Mouse (Mus musculus) 3T3-L1 (cell line): ENCODE data around the gene Aldh16a1.
"Not testable (repeated sequence)": the region's sequence is repeated elsewhere in the genome, so short reads cannot be mapped to it uniquely, and the experiment has no call there.

ENCODE experiments used
- DNase-seq: peaks from one replicate; pipeline ENCODE4 v3.0.0-alpha.2; 2015; ENCODE audit warnings: low read depth, low spot score

Aldh16a1 gene

GRCm38 (mm10) chr7:45134544-45135026, 19.8 kb downstream of the Aldh16a1 start:
- DNase-seq, result peak; percentile 27

GRCm38 (mm10) chr7:45133446-45134159, 20.8 kb downstream of the Aldh16a1 start:
- DNase-seq, result no peak

- DNase-seq, result no peak
Observed at GRCm38 (mm10) chr7:45131850-45132249, 22.5 kb downstream of the Aldh16a1 start.

GRCm38 (mm10) chr7:45129776-45130512, 24.4 kb downstream of the Aldh16a1 start:
- DNase-seq, result no peak

GRCm38 (mm10) chr7:45129318-45129717, 25.1 kb downstream of the Aldh16a1 start:
- DNase-seq, result peak; percentile 73

GRCm38 (mm10) chr7:45128624-45129246, 25.6 kb downstream of the Aldh16a1 start, which contains the start of gene Rpl13a:
Gene Rpl13a, minus strand, starts transcription at chr7:45128761.
- DNase-seq, result peak; percentile 98

- DNase-seq, result peak; percentile 22
Observed at GRCm38 (mm10) chr7:45127700-45128224, 26.6 kb downstream of the Aldh16a1 start.

GRCm38 (mm10) chr7:45126844-45127699, 27.3 kb downstream of the Aldh16a1 start:
- DNase-seq, result peak; percentile 42

- no peak for DNase-seq
Observed at GRCm38 (mm10) chr7:45126147-45126843, 28.1 kb downstream of the Aldh16a1 start.

- DNase-seq, result not testable (repeated sequence)
Observed at GRCm38 (mm10) chr7:45125649-45126048, 28.7 kb downstream of the Aldh16a1 start.

- DNase-seq, result peak; percentile 76
Observed at GRCm38 (mm10) chr7:45125144-45125600, 29.2 kb downstream of the Aldh16a1 start.

- DNase-seq, result peak; percentile 99
Observed at GRCm38 (mm10) chr7:45124224-45125143, 29.9 kb downstream of the Aldh16a1 start, which contains the start of gene Rps11. Gene Rps11, minus strand, starts transcription at chr7:45124439.

GRCm38 (mm10) chr7:45123186-45123570, 31.2 kb downstream of the Aldh16a1 start:
- peak; percentile 64 for DNase-seq

GRCm38 (mm10) chr7:45122561-45123185, 31.7 kb downstream of the Aldh16a1 start:
- no peak for DNase-seq

- no peak for DNase-seq
Observed at GRCm38 (mm10) chr7:45121966-45122365, 32.4 kb downstream of the Aldh16a1 start.

GRCm38 (mm10) chr7:45121404-45121803, 33.0 kb downstream of the Aldh16a1 start:
- DNase-seq, result no peak

GRCm38 (mm10) chr7:45119780-45120709, 34.3 kb downstream of the Aldh16a1 start:
- DNase-seq, result no peak

GRCm38 (mm10) chr7:45118336-45118735, 36.0 kb downstream of the Aldh16a1 start:
- DNase-seq, result no peak
